Mouse (Mus musculus) testis, postnatal 10 days (tissue): ENCODE data around the gene Kat7.

Experiments used
- DNase-seq: peaks from one replicate; pipeline ENCODE4 v3.0.0; 2021; ENCODE audit warnings: low spot score

The Kat7 gene

GRCm38 (mm10) chr11:95333209-95333608, 23.2 kb upstream of the Kat7 start:
- no peak for DNase-seq

- DNase-seq, result no peak
These were observed 20.6 kb upstream of the Kat7 start for GRCm38 (mm10) chr11:95330662-95331061.

GRCm38 (mm10) chr11:95328629-95329028, 18.6 kb upstream of the Kat7 start:
- no peak for DNase-seq

- peak; percentile 42 for DNase-seq
These were observed 16.2 kb upstream of the Kat7 start for GRCm38 (mm10) chr11:95326243-95326642.

- no peak for DNase-seq
These were observed 15.8 kb upstream of the Kat7 start for GRCm38 (mm10) chr11:95325832-95326231.

GRCm38 (mm10) chr11:95324181-95324580, 14.1 kb upstream of the Kat7 start:
- no peak for DNase-seq

- no peak for DNase-seq
These were observed 10.0 kb upstream of the Kat7 start for GRCm38 (mm10) chr11:95320010-95320409.

- DNase-seq, result no peak
These were observed 9.5 kb upstream of the Kat7 start for GRCm38 (mm10) chr11:95319506-95319905.

- DNase-seq, result no peak
These were observed 8.1 kb upstream of the Kat7 start for GRCm38 (mm10) chr11:95318116-95318515.

- DNase-seq, result no peak
These were observed 5.3 kb upstream of the Kat7 start for GRCm38 (mm10) chr11:95315215-95315955.

- no peak for DNase-seq
These were observed 1.4 kb upstream of the Kat7 start for GRCm38 (mm10) chr11:95311425-95311807.

GRCm38 (mm10) chr11:95310648-95311424, 790 bp upstream of the Kat7 start:
- peak; percentile 53 for DNase-seq

GRCm38 (mm10) chr11:95309510-95310006, 488 bp downstream of the Kat7 start:
- DNase-seq, result peak; percentile 97

- DNase-seq, result no peak
These were observed 2.5 kb downstream of the Kat7 start for GRCm38 (mm10) chr11:95307526-95307925.

- DNase-seq, result no peak
These were observed 4.4 kb downstream of the Kat7 start for GRCm38 (mm10) chr11:95305600-95305999.

GRCm38 (mm10) chr11:95301772-95302171, 8.3 kb downstream of the Kat7 start:
- DNase-seq, result no peak

- DNase-seq, result no peak
These were observed 10.2 kb downstream of the Kat7 start for GRCm38 (mm10) chr11:95299886-95300285.

- no peak for DNase-seq
These were observed 11.9 kb downstream of the Kat7 start for GRCm38 (mm10) chr11:95298146-95298545.

GRCm38 (mm10) chr11:95295736-95296135, 14.3 kb downstream of the Kat7 start:
- DNase-seq, result no peak

GRCm38 (mm10) chr11:95293017-95293624, 16.9 kb downstream of the Kat7 start:
- DNase-seq, result no peak

GRCm38 (mm10) chr11:95291998-95292397, 18.0 kb downstream of the Kat7 start:
- DNase-seq, result no peak

- no peak for DNase-seq
These were observed 27.7 kb downstream of the Kat7 start for GRCm38 (mm10) chr11:95282331-95282730.
